Mouse (Mus musculus): ENCODE measurements at regions not wholly inside any gene's neighbourhood (a gene's known extent, or its start where the extent isn't known, plus 50 kb on each side); places are given as distances from the start of the nearest gene placed in this dataset.

DNA sequence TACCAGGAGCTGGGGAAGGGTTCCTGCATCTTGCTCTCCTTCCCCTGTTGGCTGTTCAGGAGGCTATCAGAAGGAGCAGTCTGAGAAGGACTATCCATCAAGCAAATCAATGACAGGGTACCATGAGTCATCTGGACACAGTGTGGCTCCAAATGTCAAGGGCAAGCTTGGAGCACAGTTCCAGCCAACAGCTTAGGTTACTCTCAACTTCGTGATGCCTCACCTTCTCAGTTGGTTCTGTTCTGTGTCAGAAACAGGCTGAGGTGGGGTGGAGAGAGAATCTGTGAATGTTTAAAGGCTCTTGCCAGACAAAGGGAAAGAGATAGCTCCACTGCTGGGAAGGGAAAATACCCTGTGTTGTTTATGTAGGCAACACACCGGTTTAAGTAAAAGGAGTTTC lies 141.9 kb downstream of the Ube2e3 start:
- TF ChIP-seq CTCF (IDR thresholded peaks at IDR 0.05; ENCODE audit: borderline replicate concordance, control insufficient read depth, extremely low read depth, insufficient read depth, low read length, poor library complexity) (no peak), POLR2A (IDR thresholded peaks at IDR 0.05; ENCODE audit: control insufficient read depth, extremely low read depth, insufficient read depth, low read length, poor library complexity) (no peak)
